Mouse (Mus musculus): Measurements from ENCODE around the gene Astn2.

Gene Astn2

GRCm38 (mm10) chr4:65838781-65839180 lies 565.6 kb downstream of the Astn2 start:
- no peak for DNase-seq (ENCODE audit: low spot score)

GRCm38 (mm10) chr4:65832971-65833370 lies 571.4 kb downstream of the Astn2 start:
- no peak for DNase-seq (ENCODE audit: low spot score)

GRCm38 (mm10) chr4:65831872-65832271 lies 572.5 kb downstream of the Astn2 start:
- DNase-seq (ENCODE audit: low spot score) = no peak

GRCm38 (mm10) chr4:65830495-65830894 lies 573.9 kb downstream of the Astn2 start:
- no peak for DNase-seq (ENCODE audit: low spot score)

- DNase-seq (ENCODE audit: low spot score) = no peak
These were observed 583.3 kb downstream of the Astn2 start for GRCm38 (mm10) chr4:65821070-65821469.

- no peak for DNase-seq (ENCODE audit: low spot score)
These were observed 584.2 kb downstream of the Astn2 start for GRCm38 (mm10) chr4:65820236-65820635.

GRCm38 (mm10) chr4:65819835-65820234 lies 584.6 kb downstream of the Astn2 start:
- no peak for DNase-seq (ENCODE audit: low spot score)

- no peak for DNase-seq (ENCODE audit: low spot score)
These were observed 590.3 kb downstream of the Astn2 start for GRCm38 (mm10) chr4:65814176-65814535.

- no peak for DNase-seq (ENCODE audit: low spot score)
These were observed 590.8 kb downstream of the Astn2 start for GRCm38 (mm10) chr4:65813500-65814175.

- DNase-seq (ENCODE audit: low spot score) = no peak
These were observed 597.1 kb downstream of the Astn2 start for GRCm38 (mm10) chr4:65807341-65807740.

- no peak for DNase-seq (ENCODE audit: low spot score)
These were observed 603.2 kb downstream of the Astn2 start for GRCm38 (mm10) chr4:65801204-65801603.

- peak; percentile 31 for DNase-seq (ENCODE audit: low spot score)
These were observed 613.4 kb downstream of the Astn2 start for GRCm38 (mm10) chr4:65791051-65791450.

GRCm38 (mm10) chr4:65773368-65774010 lies 630.9 kb downstream of the Astn2 start:
- no peak for DNase-seq (ENCODE audit: low spot score)

- no peak for DNase-seq (ENCODE audit: low spot score)
These were observed 633.5 kb downstream of the Astn2 start for GRCm38 (mm10) chr4:65770952-65771351.

GRCm38 (mm10) chr4:65767919-65768318 lies 636.5 kb downstream of the Astn2 start:
- no peak for DNase-seq (ENCODE audit: low spot score)

- DNase-seq (ENCODE audit: low spot score) = no peak
These were observed 637.0 kb downstream of the Astn2 start for GRCm38 (mm10) chr4:65767431-65767830.

GRCm38 (mm10) chr4:65765312-65765711 lies 639.1 kb downstream of the Astn2 start:
- DNase-seq (ENCODE audit: low spot score) = no peak

- no peak for DNase-seq (ENCODE audit: low spot score)
These were observed 640.1 kb downstream of the Astn2 start for GRCm38 (mm10) chr4:65764275-65764674.

GRCm38 (mm10) chr4:65763823-65764222 lies 640.6 kb downstream of the Astn2 start:
- no peak for DNase-seq (ENCODE audit: low spot score)

- no peak for DNase-seq (ENCODE audit: low spot score)
These were observed 642.3 kb downstream of the Astn2 start for GRCm38 (mm10) chr4:65762116-65762515.

- no peak for DNase-seq (ENCODE audit: low spot score)
These were observed 642.8 kb downstream of the Astn2 start for GRCm38 (mm10) chr4:65761658-65762057.

- no peak for DNase-seq (ENCODE audit: low spot score)
These were observed 645.6 kb downstream of the Astn2 start for GRCm38 (mm10) chr4:65758875-65759201.

GRCm38 (mm10) chr4:65758174-65758874 lies 646.1 kb downstream of the Astn2 start:
- no peak for DNase-seq (ENCODE audit: low spot score)

All from embryo, embryonic 10 days (tissue).